Mouse (Mus musculus): ENCODE measurements at regions not wholly inside any gene's neighbourhood (a gene's known extent, or its start where the extent isn't known, plus 50 kb on each side); places are given as distances from the start of the nearest gene placed in this dataset.

DNA sequence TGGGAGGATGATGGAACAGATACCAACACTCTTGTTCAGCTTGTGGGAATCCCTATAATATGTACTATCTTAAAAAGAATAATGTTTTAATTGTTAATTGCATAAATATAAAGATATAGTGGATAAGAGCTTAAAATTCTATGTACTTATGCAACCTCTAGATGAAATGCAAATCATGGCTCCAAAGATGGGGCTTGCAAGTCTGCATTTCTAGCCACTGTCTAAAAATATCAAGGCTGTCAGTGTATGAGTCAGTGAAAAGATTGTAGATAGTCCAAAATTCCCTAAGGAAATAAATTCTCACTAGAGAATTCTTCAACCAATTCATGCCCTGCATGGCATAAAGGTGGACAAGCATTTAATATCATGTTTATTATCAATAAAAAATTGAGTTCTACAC, 124.2 kb upstream of the Gnai1 start:
- TF ChIP-seq CTCF (IDR thresholded peaks at IDR 0.05), result no peak
- TF ChIP-seq EP300 (IDR thresholded peaks at IDR 0.05), result no peak

Data from lung, postnatal 0 days (tissue).